Mouse (Mus musculus) testis, postnatal 14 days (tissue): Measurements from ENCODE around the gene Gm42517.
A peak's percentile ranks its signal among the peaks of the same experiment; 100 is the strongest.

Source experiments
- DNase-seq: peaks from one replicate; pipeline ENCODE4 v3.0.0; 2021; ENCODE audit warnings: low spot score

Gene Gm42517

DNA sequence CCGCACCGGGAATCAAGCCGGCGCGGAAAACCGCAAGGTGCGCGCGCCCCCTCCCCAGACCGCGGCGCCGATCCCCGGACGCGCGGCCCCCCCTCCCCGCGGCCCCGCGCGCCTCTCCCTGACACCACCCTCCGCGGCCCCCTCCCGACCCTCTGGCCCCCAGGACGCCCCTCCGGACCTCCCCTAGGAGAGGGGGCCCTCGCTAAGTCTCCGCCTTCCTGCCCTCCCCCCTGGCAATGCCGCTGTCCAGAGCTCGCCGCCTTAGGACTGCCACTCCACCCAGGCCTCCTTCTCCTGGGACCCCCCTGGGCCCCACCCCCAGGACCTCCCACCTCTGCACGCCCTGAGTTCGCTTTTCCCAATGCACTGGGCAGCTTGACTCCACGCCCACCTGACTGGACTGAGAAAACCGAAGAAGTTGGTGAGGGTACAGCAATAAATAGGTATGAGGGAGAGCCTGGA, at the start of gene Gm42517:
TSS of gene Gm42517 (minus strand) at position 52 of the 462 bp plus-strand sequence.
- DNase-seq: peak; percentile 23

DNA sequence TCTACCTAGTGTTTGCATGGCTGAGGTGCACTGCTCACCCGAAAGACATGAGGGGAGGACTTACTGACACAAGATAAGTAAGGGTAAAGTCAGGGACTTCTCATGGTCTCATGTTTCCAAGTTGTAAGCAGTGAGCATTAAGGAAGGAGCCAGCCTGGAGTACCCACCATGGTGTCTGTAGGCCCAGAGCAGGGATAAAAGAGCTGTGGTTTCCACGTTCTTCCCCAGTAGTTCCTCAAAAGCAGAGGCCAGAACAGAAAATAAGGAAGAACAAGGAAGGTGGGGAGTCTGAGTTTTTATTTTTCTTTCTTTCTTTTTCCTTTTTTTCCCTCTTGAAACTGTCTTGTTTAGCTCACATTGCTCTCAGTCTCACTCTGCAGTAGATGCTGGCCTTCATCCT, 47.0 kb upstream of the Gm42517 start:
- DNase-seq: no peak

DNA sequence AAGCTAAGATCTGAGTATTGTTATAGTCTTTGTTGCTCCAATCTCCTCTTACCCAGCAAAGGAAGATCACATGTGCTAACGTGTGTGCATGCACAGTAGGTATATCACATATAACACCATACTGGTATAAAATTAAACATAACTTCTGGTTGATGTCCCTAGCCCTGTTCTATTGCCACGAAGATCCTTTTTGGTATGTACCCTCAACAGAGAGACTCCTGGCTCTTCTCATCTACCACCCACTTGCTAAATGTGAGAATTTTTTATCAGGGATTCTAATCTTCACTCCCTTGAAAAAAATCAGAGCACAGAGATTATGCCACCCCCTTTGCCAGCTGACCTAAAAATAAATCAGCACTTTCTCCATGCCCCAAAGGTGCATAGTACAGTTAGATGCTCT, 39.3 kb upstream of the Gm42517 start:
- DNase-seq: no peak

DNA sequence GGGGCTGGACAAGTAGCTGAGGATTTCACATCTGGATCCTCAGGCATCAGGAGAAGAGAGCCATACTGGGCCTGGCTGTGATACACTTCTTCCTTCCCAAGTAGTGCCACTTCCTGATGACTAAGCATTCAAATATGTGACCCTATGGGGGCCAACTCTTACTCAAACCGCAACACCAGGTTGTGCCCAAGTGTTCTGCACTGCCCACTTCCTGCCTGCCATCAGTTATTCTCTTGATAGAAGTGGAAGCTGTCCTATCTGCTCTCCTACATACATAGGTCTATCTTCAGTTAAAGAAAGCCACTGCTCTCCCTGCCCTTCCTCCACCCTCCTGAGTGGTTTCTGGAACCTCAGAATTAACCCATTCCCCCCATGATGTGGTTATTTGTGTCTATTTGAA, 37.7 kb upstream of the Gm42517 start:
- DNase-seq: no peak

DNA sequence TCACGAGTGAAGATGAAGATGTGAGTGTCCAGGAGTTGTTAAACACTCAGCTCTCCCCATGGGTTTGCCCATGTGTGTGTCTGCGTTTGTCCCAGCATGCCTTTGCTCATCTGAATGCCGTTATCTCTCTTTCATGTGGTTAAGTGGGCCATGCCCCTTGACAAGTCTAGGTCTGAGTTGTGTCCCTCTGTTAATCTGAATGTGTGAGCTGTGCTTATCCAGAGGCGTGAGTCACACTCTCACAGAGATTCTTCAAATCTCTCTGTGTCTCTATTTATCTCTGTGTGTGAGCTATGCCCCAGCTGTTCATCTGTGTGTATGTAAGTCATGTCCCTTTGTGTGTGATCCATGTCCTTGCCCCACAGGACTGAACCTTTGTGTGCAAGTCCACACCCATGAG, 35.7 kb upstream of the Gm42517 start:
- no peak for DNase-seq

DNA sequence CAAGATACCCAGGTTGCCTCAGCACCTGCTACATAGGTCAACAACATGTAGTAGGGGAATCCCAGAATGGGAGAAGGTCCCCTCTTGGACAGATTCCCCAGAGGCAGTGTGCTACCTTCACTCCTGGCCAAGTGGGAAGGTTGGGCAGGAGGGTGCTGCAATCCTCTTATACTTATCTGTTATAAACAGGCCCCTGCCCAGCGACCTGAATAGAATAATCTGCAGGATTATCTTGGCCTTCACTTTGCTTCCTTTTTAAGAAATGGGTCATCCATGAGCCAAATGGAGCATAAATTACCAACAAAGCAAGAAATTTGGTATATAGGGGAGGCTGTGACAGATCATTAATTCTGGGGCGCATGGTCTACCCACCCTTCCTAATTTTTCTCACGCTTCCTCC, 22.0 kb upstream of the Gm42517 start:
- DNase-seq: no peak

DNA sequence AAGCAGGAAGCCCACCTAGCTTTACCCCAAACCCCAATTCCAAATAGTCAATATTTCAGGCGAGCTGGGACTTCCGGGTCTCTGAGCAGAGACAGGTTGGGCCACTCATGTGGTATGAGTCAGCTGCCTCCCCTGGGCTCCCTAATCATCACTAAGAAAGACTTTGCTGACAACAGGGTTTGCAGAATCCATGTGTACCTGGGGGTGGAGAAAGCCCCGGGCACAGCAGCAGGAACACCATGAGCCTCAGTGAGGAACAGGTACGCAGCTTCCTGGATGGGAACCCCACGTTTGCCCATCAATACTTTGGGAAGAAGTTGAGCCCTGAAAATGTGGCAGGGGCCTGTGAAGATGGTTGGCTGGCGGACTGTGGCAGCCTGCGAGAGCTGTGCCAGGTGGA, 20.5 kb upstream of the Gm42517 start, which contains the start of gene Pde6b:
TSS of gene Pde6b (plus strand) at position 191 of the 400 bp plus-strand sequence.
- no peak for DNase-seq

DNA sequence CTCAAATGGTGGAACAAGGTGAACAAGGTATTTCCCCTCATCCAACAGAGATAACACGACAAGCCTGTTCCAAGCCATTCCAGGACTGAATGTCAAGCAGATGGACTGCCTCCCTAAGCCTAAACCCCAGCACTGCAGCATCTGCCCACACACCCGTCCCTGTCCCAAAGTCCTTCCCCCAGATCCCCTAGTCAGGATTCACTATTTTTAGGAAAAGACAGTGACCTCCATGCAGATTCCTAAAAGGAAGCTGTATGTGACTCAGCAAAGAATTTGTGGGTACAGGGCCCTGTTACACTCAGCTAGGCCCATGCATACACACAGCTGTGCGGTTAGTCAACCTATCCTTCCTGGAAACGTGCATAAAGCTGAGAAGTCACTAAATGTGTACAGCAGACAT, 18.7 kb upstream of the Gm42517 start:
- no peak for DNase-seq

DNA sequence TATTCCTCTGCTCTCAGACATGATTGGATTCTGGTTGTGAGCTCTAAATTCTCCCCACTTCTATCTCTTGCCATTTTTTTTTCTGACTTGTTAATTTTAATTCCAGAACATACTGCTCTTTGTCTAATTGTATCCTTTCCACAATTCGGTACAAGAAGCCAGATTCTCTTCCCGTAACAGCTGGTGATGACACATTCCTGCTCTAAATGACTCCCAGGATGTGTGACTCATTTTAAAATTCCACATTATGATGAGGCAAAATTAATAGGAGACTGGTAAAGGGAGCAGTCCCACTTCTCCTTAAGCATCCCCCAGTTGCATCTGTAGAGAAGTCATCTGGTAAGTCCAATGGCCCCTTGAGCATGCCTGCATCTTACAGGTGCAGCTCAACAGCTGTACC, 17.9 kb upstream of the Gm42517 start:
- no peak for DNase-seq

DNA sequence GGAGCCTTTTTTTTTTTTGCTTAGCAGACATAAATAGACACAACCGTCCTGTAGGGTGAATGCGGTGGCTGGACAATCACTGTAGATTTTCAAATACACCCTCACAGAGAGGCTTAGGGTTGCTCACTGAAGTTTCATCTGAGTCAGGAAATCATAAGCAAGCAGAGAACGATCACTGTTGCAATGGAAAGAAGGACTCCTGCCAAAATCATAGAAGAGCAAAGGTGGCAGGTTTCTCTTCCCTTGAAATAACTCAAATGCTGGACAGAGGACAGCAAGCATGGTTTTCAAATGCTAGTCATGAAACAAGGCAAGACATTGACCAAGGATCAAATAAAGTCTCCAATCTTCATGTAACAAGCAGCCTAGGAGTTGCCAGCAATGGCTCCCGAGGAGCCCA, 10.6 kb upstream of the Gm42517 start:
- no peak for DNase-seq

DNA sequence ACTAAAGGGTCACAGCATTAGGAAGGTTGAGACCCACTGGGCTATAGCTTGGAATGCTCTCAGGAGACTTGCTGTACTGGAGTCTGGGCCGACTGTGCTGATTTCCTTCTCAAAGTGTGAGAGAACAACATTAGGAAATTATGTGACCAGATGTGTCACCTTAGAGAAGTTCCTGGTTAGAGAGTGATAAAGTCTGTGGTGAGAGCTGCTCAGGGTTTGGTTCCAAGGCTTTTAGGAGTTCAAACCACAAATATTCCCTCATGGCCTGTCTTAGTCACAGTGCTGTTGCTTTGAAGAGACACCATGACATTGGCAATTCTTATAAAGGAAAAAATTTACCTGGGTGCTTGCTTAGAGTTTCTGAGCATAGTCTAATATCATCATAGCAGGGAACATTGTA, 8.3 kb upstream of the Gm42517 start:
- DNase-seq: no peak

DNA sequence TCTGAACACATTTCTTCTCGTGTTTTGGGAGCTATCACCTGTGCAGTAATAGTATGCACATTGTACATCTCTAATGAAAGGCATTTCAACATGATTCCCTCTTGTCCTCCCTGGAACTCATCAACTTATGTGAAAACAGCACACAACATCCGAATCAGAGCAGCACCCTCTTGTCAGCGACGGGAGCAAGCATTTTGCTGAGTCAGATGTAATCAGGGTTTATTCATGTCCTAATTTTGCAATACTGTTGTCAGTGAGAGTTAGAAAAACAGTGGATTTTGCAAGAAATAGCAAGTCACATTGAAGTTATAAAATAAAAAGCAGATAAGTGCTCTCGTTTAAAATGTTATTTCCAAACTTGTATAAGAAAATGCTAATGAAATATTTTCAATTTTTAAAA, 6.4 kb upstream of the Gm42517 start:
- no peak for DNase-seq

DNA sequence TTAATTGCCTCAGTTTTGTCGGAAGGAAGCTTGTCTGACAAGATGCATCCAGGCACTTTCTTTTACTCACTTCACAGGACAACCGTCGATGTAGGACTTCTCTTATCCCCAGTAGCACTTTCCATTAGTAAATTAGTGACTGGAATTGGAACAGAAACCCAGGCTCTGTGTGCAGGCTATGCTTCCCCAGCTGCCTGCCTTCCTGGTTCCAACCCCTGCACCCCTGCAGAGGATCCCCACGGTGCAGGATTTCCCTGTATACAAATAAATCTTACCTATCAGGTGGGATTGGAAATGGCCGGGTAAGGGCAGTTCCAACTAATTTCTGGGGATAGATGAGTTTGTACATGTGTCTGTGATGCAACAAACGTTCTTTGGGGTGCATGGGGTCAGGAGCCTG, 2.2 kb upstream of the Gm42517 start:
- no peak for DNase-seq

DNA sequence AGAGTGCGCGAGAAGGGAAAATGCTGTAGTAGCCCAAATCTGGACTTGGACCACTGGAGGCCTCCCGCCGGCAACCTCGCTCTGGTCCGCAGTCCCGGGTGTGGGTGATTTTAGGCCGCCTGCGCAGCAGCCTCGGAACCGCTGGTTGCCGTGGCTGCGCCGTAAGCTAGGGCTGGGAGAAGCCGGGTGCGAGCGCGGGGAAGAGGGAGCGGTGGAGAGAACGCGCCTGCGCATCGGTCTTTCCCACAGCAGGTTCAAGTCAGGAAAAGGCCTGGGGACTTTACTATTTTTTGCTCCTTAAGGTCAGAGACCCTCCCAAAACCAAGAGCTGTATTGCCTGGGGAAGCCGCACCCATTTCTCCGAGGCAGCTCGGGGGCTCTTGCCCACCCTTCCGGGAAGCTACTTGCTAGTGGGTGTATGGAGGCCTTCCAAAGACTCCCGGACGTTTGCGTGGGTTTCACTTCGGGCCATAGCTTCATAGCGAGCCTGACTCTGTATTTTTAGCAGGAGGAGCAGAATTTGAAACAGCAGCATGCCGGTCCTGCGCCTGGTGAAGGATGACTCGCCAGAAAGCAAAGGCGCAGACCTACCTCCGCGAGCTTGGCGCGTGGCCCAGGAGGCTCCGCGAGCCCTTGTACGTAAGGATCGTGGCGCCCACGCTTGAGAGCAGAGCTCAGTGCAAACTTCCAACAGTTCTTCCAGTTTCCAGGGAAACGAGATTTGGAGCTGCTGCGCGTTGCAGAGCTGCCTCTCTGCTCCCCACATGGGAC, 1.3 kb upstream of the Gm42517 start:
- DNase-seq: peak; percentile 53

DNA sequence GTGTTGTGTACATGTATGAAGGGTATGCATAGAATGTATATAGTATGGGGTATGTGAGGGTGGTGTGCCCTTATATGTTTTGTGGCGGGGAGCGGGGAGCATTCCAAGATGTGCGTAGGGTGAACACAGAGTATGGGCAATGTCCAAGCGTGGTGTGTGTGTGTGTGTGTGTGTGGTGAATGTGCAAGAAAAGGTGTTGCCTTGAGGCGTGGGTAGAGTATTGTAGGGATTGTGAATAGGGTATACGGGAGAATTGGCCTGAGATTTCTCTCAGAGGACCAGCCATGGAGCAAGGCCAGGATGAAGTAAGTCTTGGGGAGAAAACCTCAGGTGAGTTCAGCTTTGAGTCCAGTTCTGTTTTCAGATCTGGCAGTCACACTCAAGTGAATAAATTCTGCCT, 724 bp upstream of the Gm42517 start:
- no peak for DNase-seq

DNA sequence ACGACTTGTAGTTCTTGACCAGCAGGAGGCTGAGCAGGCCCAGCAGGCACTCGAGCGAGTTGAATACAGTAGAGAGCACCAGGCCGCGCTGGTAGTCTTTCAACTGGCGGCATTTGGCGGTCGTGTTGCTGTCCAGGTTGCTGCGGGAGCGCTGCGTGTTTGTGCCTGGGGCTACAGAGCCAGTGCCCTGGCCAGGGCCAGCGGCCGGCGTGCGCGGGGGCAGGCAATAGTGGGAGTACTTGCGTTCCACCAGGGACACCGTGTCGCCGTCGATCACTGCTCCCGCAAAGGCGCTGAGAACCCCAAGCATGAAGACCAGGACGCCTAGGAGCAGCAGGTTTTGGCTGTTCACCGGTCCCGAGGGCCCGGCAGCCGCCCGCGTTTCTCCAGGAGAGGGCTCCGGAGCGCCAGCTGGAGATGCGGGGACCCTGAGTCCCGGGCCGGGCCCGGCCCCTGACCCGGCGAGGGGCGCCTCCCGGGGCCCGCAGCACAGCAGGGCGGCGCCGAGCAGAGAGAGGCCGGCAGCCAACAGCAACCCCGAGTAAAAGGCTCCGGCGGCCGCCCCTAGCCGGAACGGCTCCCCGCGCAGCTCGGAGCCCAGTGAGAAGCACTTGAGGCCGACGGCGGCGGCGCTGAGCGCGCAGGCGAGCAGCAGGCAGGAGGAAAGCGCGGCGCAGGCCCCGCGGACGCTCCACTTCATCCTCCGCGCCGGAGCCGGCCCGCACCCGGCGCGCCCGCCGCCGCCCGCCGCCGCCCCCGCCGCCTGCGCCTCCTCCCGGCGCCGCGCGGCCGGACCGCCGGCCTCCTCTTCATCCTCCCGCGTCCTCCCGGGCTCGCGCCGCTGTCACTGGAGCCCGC, 509 bp downstream of the Gm42517 start:
- DNase-seq: peak; percentile 36

DNA sequence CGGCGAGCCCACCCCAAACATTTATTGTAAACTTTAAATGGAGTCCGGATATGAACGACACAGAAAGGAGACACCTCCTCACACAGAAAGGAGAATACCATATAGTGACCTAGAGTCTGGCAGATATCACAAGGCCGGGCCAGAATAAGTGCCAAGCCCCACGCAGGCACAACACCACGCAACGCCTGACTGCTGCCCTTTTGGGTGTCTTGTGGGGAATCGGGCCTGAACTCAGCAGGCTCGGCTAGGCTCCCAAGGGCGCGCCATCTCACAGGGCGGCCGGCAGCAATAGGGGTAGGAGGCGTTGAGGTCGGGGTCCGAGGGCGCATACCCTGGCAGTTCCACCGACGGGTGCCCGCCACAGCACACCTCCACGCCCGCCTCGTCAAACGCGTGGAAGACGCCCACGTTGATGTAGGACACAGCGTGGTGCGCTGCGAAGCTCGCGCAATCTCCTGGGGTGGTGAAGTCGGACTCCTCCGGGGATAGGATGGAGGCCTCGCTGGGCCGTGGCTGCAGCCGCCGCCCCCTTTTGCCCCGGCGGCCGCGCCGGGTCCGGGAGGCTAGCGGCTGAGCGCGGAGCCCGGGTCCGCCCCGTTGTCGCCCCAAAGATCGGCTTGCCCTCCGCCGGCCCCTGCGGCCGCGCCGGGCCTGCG, 1.3 kb downstream of the Gm42517 start:
- no peak for DNase-seq

DNA sequence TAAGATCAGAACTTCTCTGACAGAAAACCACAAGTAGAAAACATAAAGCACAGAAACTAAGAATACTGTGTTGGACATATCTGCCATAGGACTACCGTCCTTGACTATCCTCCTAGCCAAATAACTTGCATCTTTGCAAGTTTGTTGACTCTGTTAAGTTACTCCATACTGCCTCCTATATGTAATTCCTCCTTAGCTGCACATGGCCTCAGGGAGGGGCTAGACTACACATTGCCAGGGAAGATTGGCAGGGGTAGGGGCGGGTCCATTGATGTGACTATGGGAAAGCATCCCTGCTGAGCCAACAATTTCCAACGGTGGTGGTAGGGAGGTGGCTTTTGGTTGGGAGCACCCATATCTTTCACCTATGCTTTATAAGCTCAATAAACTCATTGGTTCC, 5.4 kb downstream of the Gm42517 start:
- DNase-seq: no peak

DNA sequence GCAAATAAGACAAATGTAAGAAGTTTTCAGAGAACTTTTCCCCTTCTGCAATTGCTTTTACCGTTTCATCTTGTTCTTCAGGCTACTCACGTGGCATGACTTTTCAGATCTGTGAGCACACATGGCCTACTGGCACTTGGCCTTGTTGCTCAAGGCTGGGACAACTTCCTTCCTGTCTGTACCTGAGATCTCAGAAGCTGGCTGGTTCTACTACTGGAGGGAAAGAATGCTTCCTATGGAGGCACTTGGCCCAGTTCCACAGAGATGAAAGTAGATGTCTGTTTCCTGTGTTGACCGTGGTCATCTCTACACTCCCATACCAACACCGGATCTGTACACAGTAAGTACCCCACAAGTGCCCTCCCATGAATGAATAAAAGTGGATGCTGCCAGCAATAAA, 7.5 kb downstream of the Gm42517 start:
- no peak for DNase-seq

DNA sequence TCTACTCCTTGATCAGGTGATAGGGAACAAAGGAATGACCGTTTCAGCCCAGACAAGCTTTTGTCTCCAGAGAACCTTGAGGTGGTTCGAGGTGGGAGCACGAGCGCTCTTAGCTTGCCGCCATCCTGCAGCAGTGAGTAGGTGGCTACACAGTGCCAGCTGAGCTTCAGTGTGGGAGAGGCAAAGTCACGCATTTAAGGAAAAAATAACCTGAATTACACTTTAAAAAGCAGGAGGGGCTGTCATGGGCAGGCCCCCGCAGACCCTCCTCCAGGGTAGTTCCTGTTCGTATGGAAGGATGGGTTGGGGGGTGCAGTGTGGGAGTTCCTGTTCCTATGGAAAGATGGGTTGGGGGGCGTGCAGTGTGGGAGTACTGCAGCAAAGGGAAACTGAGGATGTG, 8.2 kb downstream of the Gm42517 start:
- DNase-seq: no peak

DNA sequence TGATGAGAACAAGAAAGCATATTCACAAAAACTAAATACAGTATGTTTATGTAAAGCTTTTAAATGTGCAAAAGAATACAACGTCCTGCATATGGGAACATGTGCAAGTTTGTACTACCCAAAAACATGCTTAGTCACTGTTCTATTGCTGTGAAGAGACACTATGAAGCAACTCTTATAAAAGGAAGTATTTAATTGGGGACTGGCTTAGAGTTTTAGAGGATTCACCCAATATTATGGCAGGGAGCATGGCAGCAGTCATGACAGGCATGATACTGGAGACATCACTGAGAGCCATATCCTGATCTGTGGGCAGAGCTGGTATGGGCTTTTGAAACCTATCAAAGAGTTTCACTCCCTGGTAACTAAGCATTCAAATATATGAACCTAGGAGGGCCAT, 9.9 kb downstream of the Gm42517 start:
- DNase-seq: no peak

DNA sequence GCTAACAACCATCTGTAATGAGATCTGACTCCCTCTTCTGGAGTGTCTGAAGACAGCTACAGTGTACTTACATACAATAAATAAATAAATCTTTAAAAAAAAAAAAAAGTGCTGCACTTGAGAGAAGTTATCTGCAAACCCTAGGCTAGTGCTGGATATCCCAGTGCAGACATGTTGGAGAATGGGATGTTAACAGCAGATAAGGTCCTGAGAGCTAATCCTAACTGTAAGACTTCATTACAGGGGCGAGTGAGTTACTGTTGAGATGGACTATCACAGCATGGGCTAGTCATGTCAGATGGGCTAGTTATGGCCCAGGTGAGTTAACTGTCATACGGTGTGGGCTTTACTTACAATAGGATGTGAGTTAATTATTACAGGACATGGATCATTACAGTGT, 13.7 kb downstream of the Gm42517 start:
- DNase-seq: no peak
